Mouse (Mus musculus): ENCODE results near the gene Ube2f. TPM values are rescaled to one million over a fixed set of nuclear protein-coding genes. Genes with fewer than 3 reads are reported as not detected.

The Ube2f gene
- polyA plus RNA-seq, 2 experiments = 57.9 to 65.7 TPM

DNA sequence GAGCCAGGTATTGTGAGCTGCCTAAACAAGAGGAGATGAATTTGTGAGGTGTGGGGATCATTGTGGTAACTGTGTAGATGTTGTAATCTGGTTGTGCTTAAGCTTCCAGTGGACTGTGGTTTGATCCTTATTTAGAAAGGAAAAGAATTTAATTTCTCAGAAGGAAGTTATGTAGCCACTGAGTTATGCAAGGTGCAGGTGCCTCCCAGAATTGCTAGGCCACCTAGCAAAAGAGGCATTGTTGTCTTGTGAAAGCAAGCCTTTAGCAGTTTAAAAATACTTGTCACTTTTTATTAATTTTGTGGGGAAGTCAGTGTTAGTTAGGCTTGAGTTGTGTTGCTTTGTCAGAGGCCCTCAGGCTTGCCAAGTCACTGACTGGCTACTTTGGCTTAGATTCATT, 7.8 kb downstream of the Ube2f start:
- Histone ChIP-seq H3K9me3 (ENCODE audit: control insufficient read depth, low read length) (no peaks in the 10 kb centered on the region), H3K9ac (ENCODE audit: low read depth, low read length, severe bottlenecking) (no peak overlapping the region), H3K27me3 (ENCODE audit: control insufficient read depth, insufficient read depth, low read length) (no peaks in the 10 kb centered on the region), H3K4me1 (ENCODE audit: control insufficient read depth, insufficient read depth, low read length) (no peaks in the 10 kb centered on the region), H3K27ac (replicated peaks; ENCODE audit: low read depth, low read length) (no peak overlapping the region), H3K4me3 (replicated peaks; ENCODE audit: low read length) (no peak overlapping the region), H3K36me3 (ENCODE audit: control insufficient read depth, insufficient read depth, low read length) (peaks cover 9% of the 10 kb centered on the region; the same call in 1 of the 2 replicates), H3K4me2 (replicated peaks; ENCODE audit: low read depth, low read length, severe bottlenecking) (no peak overlapping the region)
- no peak for ATAC-seq (ENCODE audit: low FRiP score, low read depth)
- TF ChIP-seq POLR2A (IDR thresholded peaks at IDR 0.05; ENCODE audit: borderline replicate concordance, extremely low read depth, insufficient read depth, insufficient read length) = no peak
- no peak for DNase-seq (ENCODE audit: low spot score)

- Histone ChIP-seq H3K36me3 (ENCODE audit: control insufficient read depth, insufficient read depth, low read length) (peaks cover 4% of the 10 kb centered on the region; the same call in 1 of the 2 replicates), H3K4me1 (ENCODE audit: control insufficient read depth, insufficient read depth, low read length) (no peaks in the 10 kb centered on the region), H3K9me3 (ENCODE audit: control insufficient read depth, low read length) (no peaks in the 10 kb centered on the region), H3K9ac (ENCODE audit: low read depth, low read length, severe bottlenecking) (no peak overlapping the region), H3K4me3 (replicated peaks; ENCODE audit: low read length) (no peak overlapping the region), H3K4me2 (replicated peaks; ENCODE audit: low read depth, low read length, severe bottlenecking) (no peak overlapping the region), H3K27me3 (ENCODE audit: control insufficient read depth, insufficient read depth, low read length) (no peaks in the 10 kb centered on the region), H3K27ac (replicated peaks; ENCODE audit: low read depth, low read length) (no peak overlapping the region)
- WGBS = 86% methylated on average over 5 of the region's 5 CpGs
- TF ChIP-seq POLR2A (IDR thresholded peaks at IDR 0.05; ENCODE audit: borderline replicate concordance, extremely low read depth, insufficient read depth, insufficient read length) = no peak
- no peak for ATAC-seq (ENCODE audit: low FRiP score, low read depth)
- DNase-seq (ENCODE audit: low spot score) = no peak
Observed at GRCm38 (mm10) chr1:91259794-91260193, 9.7 kb downstream of the Ube2f start.

DNA sequence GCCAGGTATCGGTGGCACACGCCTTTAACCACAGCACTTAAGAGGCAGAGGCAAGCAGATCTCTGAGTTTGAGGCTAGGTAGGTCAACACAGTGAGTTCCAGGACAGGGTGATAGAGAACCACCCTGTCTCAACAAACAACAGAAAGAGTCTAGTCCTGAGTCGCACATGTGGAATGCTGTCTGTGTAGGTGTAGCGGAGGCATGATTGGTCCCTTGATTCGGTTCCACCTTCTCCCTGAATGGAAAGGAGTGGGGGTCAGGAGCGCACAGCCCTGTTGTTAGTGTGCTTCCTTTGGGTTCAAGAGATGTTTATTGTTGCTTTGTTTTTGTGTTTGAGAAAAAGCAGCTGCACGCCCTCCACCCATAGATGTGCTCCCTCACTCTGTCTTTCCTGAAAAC, 12.4 kb downstream of the Ube2f start:
- ATAC-seq (ENCODE audit: low FRiP score, low read depth) (no peak), DNase-seq (ENCODE audit: low spot score) (no peak)
- Histone ChIP-seq H3K4me2 (replicated peaks; ENCODE audit: low read depth, low read length, severe bottlenecking) (no peak overlapping the region), H3K9ac (ENCODE audit: low read depth, low read length, severe bottlenecking) (no peak overlapping the region), H3K4me1 (ENCODE audit: control insufficient read depth, insufficient read depth, low read length) (no peaks in the 10 kb centered on the region), H3K27me3 (ENCODE audit: control insufficient read depth, insufficient read depth, low read length) (no peaks in the 10 kb centered on the region), H3K4me3 (replicated peaks; ENCODE audit: low read length) (no peak overlapping the region), H3K27ac (replicated peaks; ENCODE audit: low read depth, low read length) (no peak overlapping the region), H3K36me3 (ENCODE audit: control insufficient read depth, insufficient read depth, low read length) (peaks cover 20% of the 10 kb centered on the region; the same call in 1 of the 2 replicates), H3K9me3 (ENCODE audit: control insufficient read depth, low read length) (no peaks in the 10 kb centered on the region)
- WGBS = 94% methylated on average over 7 of the region's 7 CpGs
- no peak for TF ChIP-seq POLR2A (IDR thresholded peaks at IDR 0.05; ENCODE audit: borderline replicate concordance, extremely low read depth, insufficient read depth, insufficient read length)

GRCm38 (mm10) chr1:91272260-91272659, 22.2 kb downstream of the Ube2f start:
- Histone ChIP-seq H3K27ac (replicated peaks; ENCODE audit: low read depth, low read length) (no peak overlapping the region), H3K27me3 (ENCODE audit: control insufficient read depth, insufficient read depth, low read length) (no peaks in the 10 kb centered on the region), H3K9ac (ENCODE audit: low read depth, low read length, severe bottlenecking) (no peak overlapping the region), H3K9me3 (ENCODE audit: control insufficient read depth, low read length) (no peaks in the 10 kb centered on the region), H3K4me2 (replicated peaks; ENCODE audit: low read depth, low read length, severe bottlenecking) (no peak overlapping the region), H3K4me3 (replicated peaks; ENCODE audit: low read length) (no peak overlapping the region), H3K36me3 (ENCODE audit: control insufficient read depth, insufficient read depth, low read length) (peaks cover 23% of the 10 kb centered on the region), H3K4me1 (ENCODE audit: control insufficient read depth, insufficient read depth, low read length) (no peaks in the 10 kb centered on the region)
- ATAC-seq (ENCODE audit: low FRiP score, low read depth) = peak; percentile 26; the same call in 1 of the 2 replicates
- no peak for TF ChIP-seq POLR2A (IDR thresholded peaks at IDR 0.05; ENCODE audit: borderline replicate concordance, extremely low read depth, insufficient read depth, insufficient read length)
- 89% methylated on average over 2 of the region's 2 CpGs for WGBS
- no peak for DNase-seq (ENCODE audit: low spot score)

- peaks cover 59% of the 10 kb centered on the region for H3K36me3 ChIP-seq (ENCODE audit: control insufficient read depth, insufficient read depth, low read length)
- no peak overlapping the region for H3K9ac ChIP-seq (ENCODE audit: low read depth, low read length, severe bottlenecking)
- 91% methylated on average over 4 of the region's 4 CpGs for WGBS
- H3K27ac ChIP-seq (replicated peaks; ENCODE audit: low read depth, low read length) = no peak overlapping the region
- no peak overlapping the region for H3K4me3 ChIP-seq (replicated peaks; ENCODE audit: low read length)
- TF ChIP-seq POLR2A (IDR thresholded peaks at IDR 0.05; ENCODE audit: borderline replicate concordance, extremely low read depth, insufficient read depth, insufficient read length) = no peak
- no peaks in the 10 kb centered on the region for H3K27me3 ChIP-seq (ENCODE audit: control insufficient read depth, insufficient read depth, low read length)
- H3K4me1 ChIP-seq (ENCODE audit: control insufficient read depth, insufficient read depth, low read length) = no peaks in the 10 kb centered on the region
- ATAC-seq (ENCODE audit: low FRiP score, low read depth) = no peak
- no peak overlapping the region for H3K4me2 ChIP-seq (replicated peaks; ENCODE audit: low read depth, low read length, severe bottlenecking)
- H3K9me3 ChIP-seq (ENCODE audit: control insufficient read depth, low read length) = no peaks in the 10 kb centered on the region
- DNase-seq (ENCODE audit: low spot score) = no peak
Observed at GRCm38 (mm10) chr1:91276581-91276980, 26.5 kb downstream of the Ube2f start.

- WGBS = 92% methylated on average over 2 of the region's 2 CpGs
- H3K27ac ChIP-seq (replicated peaks; ENCODE audit: low read depth, low read length) = no peak overlapping the region
- no peaks in the 10 kb centered on the region for H3K4me1 ChIP-seq (ENCODE audit: control insufficient read depth, insufficient read depth, low read length)
- no peak for DNase-seq (ENCODE audit: low spot score)
- no peak overlapping the region for H3K4me3 ChIP-seq (replicated peaks; ENCODE audit: low read length)
- no peaks in the 10 kb centered on the region for H3K9me3 ChIP-seq (ENCODE audit: control insufficient read depth, low read length)
- peaks cover 61% of the 10 kb centered on the region for H3K36me3 ChIP-seq (ENCODE audit: control insufficient read depth, insufficient read depth, low read length)
- no peak overlapping the region for H3K4me2 ChIP-seq (replicated peaks; ENCODE audit: low read depth, low read length, severe bottlenecking)
- no peak for ATAC-seq (ENCODE audit: low FRiP score, low read depth)
- TF ChIP-seq POLR2A (IDR thresholded peaks at IDR 0.05; ENCODE audit: borderline replicate concordance, extremely low read depth, insufficient read depth, insufficient read length) = no peak
- H3K27me3 ChIP-seq (ENCODE audit: control insufficient read depth, insufficient read depth, low read length) = no peaks in the 10 kb centered on the region
- no peak overlapping the region for H3K9ac ChIP-seq (ENCODE audit: low read depth, low read length, severe bottlenecking)
Observed at GRCm38 (mm10) chr1:91277480-91277879, 27.4 kb downstream of the Ube2f start.

All from limb, embryonic 14.5 days (tissue).